Mouse (Mus musculus) MEL (cell line): ENCODE measurements around the gene Hs6st1. TPM values are rescaled to one million over a fixed set of nuclear protein-coding genes. Genes with fewer than 3 reads are reported as not detected.
A peak's percentile ranks its signal among the peaks of the same experiment; 100 is the strongest.

Experiments used
- DNase-seq: peaks from one replicate; pipeline ENCODE4 v3.0.0; 2011; ENCODE audit warnings: low read depth, low spot score
- H3K27ac ChIP-seq: 2 replicates; pipeline ENCODE4 v1.5.1; 2012; ENCODE audit warnings: low read depth, mild to moderate bottlenecking, control low read depth, low read length, moderate library complexity; ENCODE audit not compliant: control insufficient read depth
- H3K27me3 ChIP-seq, 2 experiments: fragments of 150-350 bp in 1 of 2; sonication (generic) in 1 of 2; 2 replicates each; pipeline ENCODE4 v1.6.1; 2012; ENCODE audit warnings: low read length in 2 of 2, mild to moderate bottlenecking in 2 of 2, improper control_type of control experiment in 1 of 2, moderate library complexity in 1 of 2; ENCODE audit not compliant: insufficient read depth in 2 of 2, control insufficient read depth in 1 of 2
- H3K36me3 ChIP-seq, 2 experiments: 2 replicates each; pipeline ENCODE4 v1.6.1; 2012 to 2014; ENCODE audit warnings: low read length in 2 of 2, improper control_type of control experiment in 1 of 2, inconsistent platforms in 1 of 2, mild to moderate bottlenecking in 1 of 2; ENCODE audit not compliant: insufficient read depth in 2 of 2, control insufficient read depth in 1 of 2
- H3K4me1 ChIP-seq, 2 experiments: fragments of 150-350 bp in 1 of 2; sonication (generic) in 1 of 2; 2 replicates each; pipeline ENCODE4 v1.6.1; 2012; ENCODE audit warnings: low read length in 2 of 2, improper control_type of control experiment in 1 of 2, mild to moderate bottlenecking in 1 of 2; ENCODE audit not compliant: insufficient read depth in 2 of 2, control insufficient read depth in 1 of 2
- H3K4me3 ChIP-seq, 2 experiments: fragments of 150-350 bp in 1 of 2; sonication (generic) in 1 of 2; 2 replicates each; pipeline ENCODE4 v1.5.1; 2012; ENCODE audit warnings: low read depth in 2 of 2, low read length in 2 of 2, mild to moderate bottlenecking in 2 of 2, moderate library complexity in 2 of 2, control low read depth in 1 of 2, improper control_type of control experiment in 1 of 2; ENCODE audit not compliant: control insufficient read depth in 1 of 2, insufficient read depth in 1 of 2
- H3K79me2 ChIP-seq: 2 replicates; pipeline ENCODE4 v1.6.1; 2012; ENCODE audit warnings: mild to moderate bottlenecking, low read length, moderate library complexity; ENCODE audit not compliant: control insufficient read depth, poor library complexity, insufficient read depth
- H3K9ac ChIP-seq: 2 replicates; pipeline ENCODE4 v1.6.1; 2012; ENCODE audit warnings: low read depth, mild to moderate bottlenecking, control low read depth, low read length, moderate library complexity; ENCODE audit not compliant: control insufficient read depth, poor library complexity, severe bottlenecking
- H3K9me3 ChIP-seq: fragments of 150-350 bp; sonication (generic); replicated peaks from 2 replicates; pipeline ENCODE4 v1.6.1; 2012; ENCODE audit warnings: mild to moderate bottlenecking, low read length, improper control_type of control experiment, moderate library complexity; ENCODE audit not compliant: insufficient read depth
- CHD1 ChIP-seq: IDR thresholded peaks from 2 replicates; pipeline ENCODE4 v1.6.1; 2012; ENCODE audit warnings: low read depth, mild to moderate bottlenecking, inconsistent platforms, low read length, improper control_type of control experiment
- CHD2 ChIP-seq: IDR thresholded peaks from 2 replicates; pipeline ENCODE4 v1.6.1; 2011; ENCODE audit warnings: low read length, improper control_type of control experiment
- ELF1 ChIP-seq: IDR thresholded peaks from 2 replicates; pipeline ENCODE4 v1.6.1; 2014; ENCODE audit warnings: low read depth, mild to moderate bottlenecking, inconsistent platforms, low read length, improper control_type of control experiment, moderate library complexity
- EP300 ChIP-seq, 2 experiments: IDR thresholded peaks; 2 replicates each; pipeline ENCODE4 v1.6.1; 2011; ENCODE audit warnings: improper control_type of control experiment in 2 of 2, low read length in 2 of 2, low read depth in 1 of 2, mild to moderate bottlenecking in 1 of 2
- ETS1 ChIP-seq: IDR thresholded peaks from 2 replicates; pipeline ENCODE4 v1.6.1; 2012; ENCODE audit warnings: low read depth, mild to moderate bottlenecking, inconsistent platforms, low read length, improper control_type of control experiment, moderate library complexity
- GABPA ChIP-seq: IDR thresholded peaks from 2 replicates; pipeline ENCODE4 v1.6.1; 2012; ENCODE audit warnings: low read depth, mild to moderate bottlenecking, inconsistent platforms, low read length, improper control_type of control experiment, moderate library complexity
- GATA1 ChIP-seq: IDR thresholded peaks from 2 replicates; pipeline ENCODE4 v1.6.1; 2011; ENCODE audit warnings: low read depth, low read length, improper control_type of control experiment
- HCFC1 ChIP-seq: IDR thresholded peaks from 2 replicates; pipeline ENCODE4 v1.6.1; 2012; ENCODE audit warnings: low read depth, mild to moderate bottlenecking, inconsistent platforms, low read length, improper control_type of control experiment, moderate library complexity
- JUND ChIP-seq: IDR thresholded peaks from 2 replicates; pipeline ENCODE4 v1.6.1; 2011; ENCODE audit warnings: low read depth, mild to moderate bottlenecking, improper control_type of control experiment, low read length
- KAT2A ChIP-seq: conservative IDR thresholded peaks from 2 replicates; pipeline ENCODE4 v1.6.1; 2012; ENCODE audit warnings: low read depth, low read length, improper control_type of control experiment, inconsistent platforms
- MAFK ChIP-seq: IDR thresholded peaks from 2 replicates; pipeline ENCODE4 v1.6.1; 2011; ENCODE audit warnings: low read depth, mild to moderate bottlenecking, low read length, improper control_type of control experiment, borderline replicate concordance
- MAX ChIP-seq: IDR thresholded peaks from 2 replicates; pipeline ENCODE4 v1.6.1; 2011; ENCODE audit warnings: low read length, improper control_type of control experiment
- MYB ChIP-seq: IDR thresholded peaks from 2 replicates; pipeline ENCODE4 v1.6.1; 2011; ENCODE audit warnings: mild to moderate bottlenecking, low read depth, low read length, improper control_type of control experiment
- MYC ChIP-seq: IDR thresholded peaks from 2 replicates; pipeline ENCODE4 v1.6.1; 2011; ENCODE audit warnings: low read depth, mild to moderate bottlenecking, low read length, improper control_type of control experiment, moderate library complexity
- POLR2A ChIP-seq, 2 experiments: IDR thresholded peaks; 2 replicates each; pipeline ENCODE4 v1.6.1; 2011 to 2012; ENCODE audit warnings: low read length in 2 of 2, mild to moderate bottlenecking in 2 of 2, control low read depth in 1 of 2, improper control_type of control experiment in 1 of 2, low read depth in 1 of 2, moderate library complexity in 1 of 2; ENCODE audit not compliant: control insufficient read depth in 1 of 2, insufficient read depth in 1 of 2, poor library complexity in 1 of 2
- POLR2AphosphoS2 ChIP-seq: IDR thresholded peaks from 2 replicates; pipeline ENCODE4 v1.6.1; 2011; ENCODE audit warnings: low read length, improper control_type of control experiment
- POLR2AphosphoS5 ChIP-seq: IDR thresholded peaks from 2 replicates; pipeline ENCODE4 v1.6.1; 2012; ENCODE audit warnings: low read depth, borderline replicate concordance, mild to moderate bottlenecking, inconsistent platforms, low read length, moderate library complexity, mixed read lengths
- RCOR1 ChIP-seq: IDR thresholded peaks from 2 replicates; pipeline ENCODE4 v1.6.1; 2012; ENCODE audit warnings: low read depth, mild to moderate bottlenecking, inconsistent platforms, low read length, improper control_type of control experiment
- SMC3 ChIP-seq: IDR thresholded peaks from 2 replicates; pipeline ENCODE4 v1.6.1; 2011; ENCODE audit warnings: low read depth, low read length, improper control_type of control experiment
- TAL1 ChIP-seq: IDR thresholded peaks from 2 replicates; pipeline ENCODE4 v1.6.1; 2012; ENCODE audit warnings: mild to moderate bottlenecking, inconsistent platforms, low read length, moderate library complexity, mixed read lengths
- TBP ChIP-seq: IDR thresholded peaks from 2 replicates; pipeline ENCODE4 v1.8.0; 2011; ENCODE audit warnings: low read depth, low read length, improper control_type of control experiment
- TCF12 ChIP-seq: IDR thresholded peaks from 2 replicates; pipeline ENCODE4 v1.6.1; 2014; ENCODE audit warnings: low read depth, mild to moderate bottlenecking, inconsistent platforms, low read length, improper control_type of control experiment, moderate library complexity
- USF1 ChIP-seq: IDR thresholded peaks from 2 replicates; pipeline ENCODE4 v1.6.1; 2014; ENCODE audit warnings: low read depth, mild to moderate bottlenecking, inconsistent platforms, low read length, improper control_type of control experiment, moderate library complexity
- USF2 ChIP-seq, 2 experiments: IDR thresholded peaks; 2 replicates each; pipeline ENCODE4 v1.6.1; 2011 to 2012; ENCODE audit warnings: improper control_type of control experiment in 2 of 2, low read length in 2 of 2, borderline replicate concordance in 1 of 2, inconsistent platforms in 1 of 2, low read depth in 1 of 2, mild to moderate bottlenecking in 1 of 2; ENCODE audit not compliant: insufficient read depth in 1 of 2
- ZC3H11A ChIP-seq: IDR thresholded peaks from 2 replicates; pipeline ENCODE4 v1.6.1; 2012; ENCODE audit warnings: low read depth, mild to moderate bottlenecking, inconsistent platforms, low read length, improper control_type of control experiment
- ZKSCAN1 ChIP-seq: IDR thresholded peaks from 2 replicates; pipeline ENCODE4 v1.6.1; 2012; ENCODE audit warnings: low read depth, mild to moderate bottlenecking, inconsistent platforms, low read length, improper control_type of control experiment, moderate library complexity
- ZNF384 ChIP-seq: IDR thresholded peaks from 2 replicates; pipeline ENCODE4 v1.6.1; 2012; ENCODE audit warnings: low read depth, mild to moderate bottlenecking, inconsistent platforms, low read length, improper control_type of control experiment
- polyA plus RNA-seq, 2 experiments: library from polyadenylated mRNA; stranded (reverse) in 1 of 2; unstranded in 1 of 2; fragments of >175 nt in 1 of 2; fragments of >200 nt in 1 of 2; gene quantifications; 2 replicates each; pipeline versions ENCODE4 v1.2.1 to v1.2.4; 2012; ENCODE audit warnings: low replicate concordance in 2 of 2, low read depth in 1 of 2; ENCODE audit not compliant: insufficient read length in 2 of 2, insufficient read depth in 1 of 2, missing spikeins in 1 of 2
- total RNA-seq: library from RNA; depleted of rRNA; stranded (reverse); fragments of 300-350 nt; gene quantifications from 2 replicates; pipeline ENCODE4 v1.2.3, GENCODE M21; 2012

The Hs6st1 gene
- total and polyA plus RNA-seq, 3 experiments: 33.0 to 52.0 (median 45.7) TPM

DNA sequence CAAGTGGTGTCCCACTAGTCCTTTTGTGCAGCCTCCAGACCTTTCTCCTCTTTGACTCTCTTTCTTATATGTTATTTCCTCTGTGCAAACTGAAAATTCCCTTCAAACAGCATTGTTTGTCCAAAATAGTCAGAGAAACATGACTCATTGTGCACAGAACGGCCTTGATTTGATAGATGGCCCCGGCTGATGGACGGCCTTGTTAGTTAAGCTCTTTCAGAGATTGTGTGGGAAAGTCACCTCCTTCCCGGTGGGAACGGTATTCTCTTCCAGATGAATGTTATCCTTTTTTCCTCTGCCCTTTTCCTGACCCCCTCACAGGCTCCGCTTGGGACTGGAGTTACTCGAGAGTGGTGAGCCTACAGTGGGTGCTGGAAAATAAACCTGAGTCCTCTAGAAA, 56.9 kb downstream of the Hs6st1 start:
- Histone ChIP-seq H3K36me3 (peaks cover 0 to 26% of the 10 kb centered on the region in 2 experiments; a peak in 2 of 4 replicates), H3K27ac (no peak overlapping the region), H3K9ac (no peak overlapping the region), H3K27me3 (no peaks in the 10 kb centered on the region), H3K9me3 (no peaks in the 10 kb centered on the region), H3K4me3 (no peak overlapping the region), H3K79me2 (no peaks in the 10 kb centered on the region), H3K4me1 (peaks cover 0 to 27% of the 10 kb centered on the region in 2 experiments; a peak in 2 of 4 replicates)
- TF ChIP-seq CHD1 (no peak), HCFC1 (no peak), RCOR1 (no peak), TBP (no peak), KAT2A (no peak), MYB (no peak), ZNF384 (no peak), USF1 (no peak), JUND (no peak), SMC3 (no peak), MYC (no peak), GABPA (no peak), ZKSCAN1 (no peak), POLR2AphosphoS2 (no peak), ELF1 (no peak), POLR2AphosphoS5 (no peak), TAL1 (no peak)
- no peak for DNase-seq

DNA sequence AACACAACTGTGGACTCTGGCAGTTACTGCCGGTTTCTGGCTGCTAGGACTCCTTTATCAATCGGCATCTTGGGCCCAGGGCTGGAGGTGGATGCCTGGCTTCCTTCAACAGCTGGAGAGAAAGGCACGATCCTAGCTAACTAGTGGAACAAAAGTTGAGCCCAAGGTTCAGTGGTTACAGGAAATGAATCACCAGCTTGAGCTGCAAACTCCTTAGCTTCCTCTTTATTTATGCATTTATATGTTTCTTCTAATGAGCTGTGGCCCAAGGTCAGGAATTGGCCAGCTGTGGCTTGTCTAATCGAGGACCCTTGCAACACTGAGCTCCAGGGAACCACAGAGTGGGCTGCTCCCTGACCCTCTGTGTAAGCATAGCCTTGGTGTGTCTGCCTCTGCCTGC, 60.9 kb downstream of the Hs6st1 start:
- Histone ChIP-seq H3K36me3 (peaks cover 0 to 44% of the 10 kb centered on the region in 2 experiments; a peak in 2 of 4 replicates), H3K9ac (peak overlapping the region; percentile 55), H3K9me3 (no peaks in the 10 kb centered on the region), H3K27ac (peak overlapping the region; percentile 96), H3K27me3 (no peaks in the 10 kb centered on the region), H3K4me1 (peaks cover 0 to 59% of the 10 kb centered on the region in 2 experiments; a peak in 2 of 4 replicates), H3K79me2 (peaks cover 11% of the 10 kb centered on the region), H3K4me3 (0 out of 4 replicates have a peak overlapping the region, but pooled peaks have one; percentile 3 to 15)
- peak; percentile 91 for DNase-seq
- TF ChIP-seq ETS1 (peak; percentile 75), ZC3H11A (no peak), USF2 (IDR thresholded peaks at IDR 0.05; ENCODE audit: borderline replicate concordance in 1 of 2, insufficient read depth in 1 of 2, low read depth in 1 of 2, low read length in 2 of 2) (no peak), RCOR1 (no peak), JUND (peak; percentile 86), TAL1 (peak; percentile 50), TCF12 (peak; percentile 4; the same call in 1 of the 2 replicates), GATA1 (peak; percentile 58), MAX (no peak), POLR2AphosphoS2 (0 out of 2 replicates have a peak, but pooled peaks have one; percentile 41), CHD2 (no peak), MAFK (no peak), EP300 (IDR thresholded peaks at IDR 0.05; ENCODE audit: low read depth in 1 of 2, low read length in 2 of 2) (peak; percentile 65 to 69; a peak in 3 of 4 replicates), TBP (peak; percentile 51; the same call in 1 of the 2 replicates), POLR2A (IDR thresholded peaks at IDR 0.05; ENCODE audit: control insufficient read depth in 1 of 2, insufficient read depth in 1 of 2, low read depth in 1 of 2, low read length in 2 of 2, poor library complexity in 1 of 2) (peak; percentile 22 to 66; a peak in 2 of 4 replicates)
- TF ChIP-seq, all 39 proteins: peak for 9
